Mouse (Mus musculus): Measurements from ENCODE around the gene Klc4.

GRCm38 (mm10) chr17:46603229-46603628 is 42.6 kb downstream of the Klc4 start:
- no peak for TF ChIP-seq POLR2A (IDR thresholded peaks at IDR 0.05; ENCODE audit: insufficient read depth, low read length)
- peak; percentile 56 for TF ChIP-seq CTCF (IDR thresholded peaks at IDR 0.05; ENCODE audit: low read depth, low read length)
